Mouse (Mus musculus): ENCODE data around the gene Aqp3. TPM values are rescaled to one million over a fixed set of nuclear protein-coding genes. Genes with fewer than 3 reads are reported as not detected.
A peak's percentile ranks its signal among the peaks of the same experiment; 100 is the strongest.

Gene Aqp3
- total RNA-seq, 2 experiments from 2014 or later, result not detected

DNA sequence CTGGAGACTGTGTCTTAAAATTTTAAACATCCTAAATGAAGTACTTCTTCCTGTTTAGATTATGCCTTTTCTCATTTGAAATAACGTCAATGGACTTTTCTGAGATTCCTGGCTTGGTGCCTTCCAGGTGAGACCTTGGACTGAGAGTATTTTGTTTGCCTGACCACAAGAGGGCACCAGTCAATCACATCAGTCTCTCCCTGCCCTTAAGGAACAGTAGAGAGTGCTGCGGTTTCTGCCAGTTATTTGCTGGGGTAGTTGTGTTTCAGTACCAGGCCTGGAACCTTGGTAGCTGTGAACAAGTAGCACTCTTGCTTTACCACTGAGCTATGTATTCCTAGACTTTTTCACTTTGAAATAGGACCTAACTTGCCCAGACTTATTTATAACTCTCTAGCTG, 31.4 kb upstream of the Aqp3 start:
- peak; percentile 82 for TF ChIP-seq CTCF (IDR thresholded peaks at IDR 0.05)
- intact Hi-C loops (cut with DNase I), result loop anchor here (1.0 to 2.0 kb wide), 2 partner anchors 37 to 97 kb away; no protein-coding TSS in a partner anchor
- peak; percentile 48 to 53 for DNase-seq (ENCODE audit: extremely low spot score in 1 of 2, low spot score in 2 of 2)
- no peak overlapping the region for H3K27ac ChIP-seq
- H3K4me3 ChIP-seq, result no peak overlapping the region

DNA sequence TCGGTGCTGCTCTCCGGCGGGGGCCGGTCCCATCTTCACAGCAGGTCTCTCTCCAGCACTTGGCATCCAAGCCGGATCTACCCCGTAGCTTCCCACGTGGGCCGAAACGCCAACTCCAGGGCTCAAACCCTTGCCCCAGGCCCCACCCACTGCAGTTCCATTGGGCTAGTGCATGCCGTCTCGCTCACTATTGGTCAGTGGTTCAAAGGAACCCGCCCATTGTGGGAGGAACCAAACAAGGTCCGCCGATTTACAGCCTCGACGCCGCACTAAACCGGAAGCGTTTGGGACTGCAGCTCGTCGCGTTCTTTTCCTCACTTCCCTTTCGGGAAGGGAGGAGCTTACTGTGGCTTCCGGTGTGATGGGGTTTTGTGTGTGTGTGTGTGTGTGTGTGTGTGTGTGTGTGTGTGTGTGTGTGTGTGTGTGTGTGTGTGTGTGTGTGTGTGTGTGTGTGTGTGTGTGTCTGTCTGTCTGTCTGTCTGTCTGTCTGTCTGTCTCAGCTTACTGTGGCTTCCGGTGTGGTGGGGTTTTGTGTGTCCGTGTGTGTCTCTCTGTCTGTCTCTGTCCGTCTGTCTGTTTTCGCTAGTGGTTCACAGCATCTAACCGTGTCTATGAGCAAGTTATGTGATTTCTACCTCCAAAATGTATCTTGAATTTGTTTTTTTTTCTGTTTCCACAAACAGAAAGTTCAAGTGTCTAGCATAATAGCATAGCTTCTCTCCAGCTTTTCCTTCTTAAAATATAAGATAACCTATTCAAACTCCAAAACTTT, 26.4 kb upstream of the Aqp3 start, which contains the start of gene Nol6:
Gene Nol6 (minus strand): TSS at position 276 of the 772 bp plus-strand sequence.
- intact Hi-C loops (cut with DNase I), result loop anchor here (5.0 kb wide), 1 partner anchor 152 kb away; the partner anchor contains the start of gene Nfx1
- Histone ChIP-seq H3K4me3 (peak within 1 kb of the TSS; percentile 53), H3K27ac (peak within 1 kb of the TSS; percentile 44; the same call in 1 of the 2 replicates)
- peak; percentile 96 to 98 for DNase-seq (ENCODE audit: extremely low spot score in 1 of 2, low spot score in 2 of 2)
- TF ChIP-seq CTCF (IDR thresholded peaks at IDR 0.05), result no peak; the same call in 1 of the 2 replicates

- intact Hi-C loops (cut with DNase I), result loop anchor here (1.0 kb wide), 1 partner anchor 68 kb away; no protein-coding TSS in a partner anchor
Measured at GRCm38 (mm10) chr4:41118706-41119292, 20.8 kb upstream of the Aqp3 start.

GRCm38 (mm10) chr4:41116817-41117216, 18.8 kb upstream of the Aqp3 start:
- Histone ChIP-seq H3K27ac (no peak overlapping the region), H3K4me3 (no peak overlapping the region)
- DNase-seq (ENCODE audit: extremely low spot score in 1 of 2, low spot score in 2 of 2), result no peak
- TF ChIP-seq CTCF (IDR thresholded peaks at IDR 0.05), result no peak
- intact Hi-C loops (cut with DNase I), result no loop called here

More at GRCm38 (mm10) chr4:41118706-41119292, 20.8 kb upstream of the Aqp3 start:
- TF ChIP-seq CTCF (IDR thresholded peaks at IDR 0.05), result peak; percentile 84
- DNase-seq (ENCODE audit: extremely low spot score in 1 of 2, low spot score in 2 of 2), result peak; percentile 54 to 57
- Histone ChIP-seq H3K27ac (no peak overlapping the region), H3K4me3 (no peak overlapping the region)

GRCm38 (mm10) chr4:41115793-41116192, 17.8 kb upstream of the Aqp3 start:
- no peak overlapping the region for H3K4me3 ChIP-seq
- DNase-seq (ENCODE audit: extremely low spot score in 1 of 2, low spot score in 2 of 2), result no peak
- no peak for TF ChIP-seq CTCF (IDR thresholded peaks at IDR 0.05)
- H3K27ac ChIP-seq, result no peak overlapping the region
- intact Hi-C loops (cut with DNase I), result no loop called here

- Histone ChIP-seq H3K27ac (no peak overlapping the region), H3K4me3 (no peak overlapping the region)
- no peak for TF ChIP-seq CTCF (IDR thresholded peaks at IDR 0.05)
- DNase-seq (ENCODE audit: extremely low spot score in 1 of 2, low spot score in 2 of 2), result no peak
- intact Hi-C loops (cut with DNase I), result no loop called here
Measured at GRCm38 (mm10) chr4:41115074-41115473, 17.1 kb upstream of the Aqp3 start.

- H3K27ac ChIP-seq, result no peak overlapping the region
- intact Hi-C loops (cut with DNase I), result no loop called here
- DNase-seq (ENCODE audit: extremely low spot score in 1 of 2, low spot score in 2 of 2), result no peak
- TF ChIP-seq CTCF (IDR thresholded peaks at IDR 0.05), result no peak
- no peak overlapping the region for H3K4me3 ChIP-seq
Measured at GRCm38 (mm10) chr4:41114358-41115070, 16.5 kb upstream of the Aqp3 start.

DNA sequence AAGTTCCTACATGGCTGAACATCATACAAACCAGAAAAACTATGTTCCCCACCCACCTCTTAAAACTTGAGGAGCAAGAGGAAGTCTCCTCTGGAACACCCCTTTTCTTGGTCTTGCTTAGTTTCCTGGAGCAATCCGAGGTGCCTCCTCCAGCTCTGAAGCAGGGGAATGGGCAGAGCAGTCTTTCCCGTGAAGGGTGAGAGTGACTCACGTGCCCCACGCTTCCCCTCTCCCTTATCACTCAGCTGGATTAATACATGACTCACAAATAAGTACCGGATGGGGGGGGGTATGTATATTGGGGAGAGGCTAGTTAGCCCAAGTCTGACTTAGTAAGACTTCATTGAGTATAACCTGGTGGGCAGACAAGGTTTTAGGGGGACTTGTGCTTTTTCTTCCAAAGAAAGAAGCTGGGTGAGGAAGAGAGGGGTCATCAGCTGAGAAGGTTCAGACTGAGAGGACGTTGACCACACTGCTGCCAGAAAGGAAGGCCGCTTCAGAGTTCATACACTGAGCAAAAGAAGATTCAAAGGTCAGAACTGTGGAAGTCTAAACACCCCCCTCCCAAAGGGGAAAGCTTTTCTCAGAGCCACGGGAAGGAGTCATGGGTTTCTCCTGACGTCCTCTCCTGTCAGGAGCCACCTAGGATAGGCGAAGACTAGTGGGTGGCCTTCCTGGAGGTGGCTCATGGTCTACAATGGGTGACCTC, 10.9 kb upstream of the Aqp3 start:
- TF ChIP-seq CTCF (IDR thresholded peaks at IDR 0.05), result no peak
- intact Hi-C loops (cut with DNase I), result no loop called here
- Histone ChIP-seq H3K4me3 (no peak overlapping the region), H3K27ac (no peak overlapping the region)
- no peak for DNase-seq (ENCODE audit: extremely low spot score in 1 of 2, low spot score in 2 of 2)

GRCm38 (mm10) chr4:41107440-41107839, 9.5 kb upstream of the Aqp3 start:
- no peak overlapping the region for H3K27ac ChIP-seq
- no peak for TF ChIP-seq CTCF (IDR thresholded peaks at IDR 0.05)
- H3K4me3 ChIP-seq, result no peak overlapping the region
- no peak for DNase-seq (ENCODE audit: extremely low spot score in 1 of 2, low spot score in 2 of 2)
- intact Hi-C loops (cut with DNase I), result no loop called here

- H3K4me3 ChIP-seq, result no peak overlapping the region
- TF ChIP-seq CTCF (IDR thresholded peaks at IDR 0.05), result no peak
Measured at GRCm38 (mm10) chr4:41102901-41103300, 4.9 kb upstream of the Aqp3 start.

DNA sequence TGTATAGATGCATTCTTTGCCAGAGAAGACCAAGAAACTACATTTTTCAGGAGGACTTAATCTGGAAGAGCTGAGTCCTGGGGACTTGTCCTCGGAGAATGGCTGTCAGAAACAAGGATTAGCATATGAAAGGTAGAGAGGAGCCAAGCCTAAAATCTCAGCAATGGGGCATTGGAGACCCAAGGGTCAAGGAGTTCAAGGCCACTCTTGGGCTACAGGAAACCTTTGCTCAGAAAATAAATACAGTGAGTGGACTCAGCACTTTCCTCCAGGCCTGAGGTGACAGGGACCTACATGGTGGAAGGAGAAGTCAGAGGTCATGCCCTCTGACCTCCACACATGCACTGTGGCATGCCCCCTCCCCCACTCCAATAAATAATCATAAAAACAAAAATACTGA, 3.0 kb upstream of the Aqp3 start:
- no peak overlapping the region for H3K4me3 ChIP-seq
- TF ChIP-seq CTCF (IDR thresholded peaks at IDR 0.05), result no peak
- intact Hi-C loops (cut with DNase I), result no loop called here
- DNase-seq (ENCODE audit: extremely low spot score in 1 of 2, low spot score in 2 of 2), result no peak
- no peak overlapping the region for H3K27ac ChIP-seq

More at GRCm38 (mm10) chr4:41102901-41103300, 4.9 kb upstream of the Aqp3 start:
- no peak overlapping the region for H3K27ac ChIP-seq
- intact Hi-C loops (cut with DNase I), result no loop called here
- DNase-seq (ENCODE audit: extremely low spot score in 1 of 2, low spot score in 2 of 2), result no peak
